Mouse (Mus musculus): ENCODE results near the gene Ereg.

Ereg gene

DNA sequence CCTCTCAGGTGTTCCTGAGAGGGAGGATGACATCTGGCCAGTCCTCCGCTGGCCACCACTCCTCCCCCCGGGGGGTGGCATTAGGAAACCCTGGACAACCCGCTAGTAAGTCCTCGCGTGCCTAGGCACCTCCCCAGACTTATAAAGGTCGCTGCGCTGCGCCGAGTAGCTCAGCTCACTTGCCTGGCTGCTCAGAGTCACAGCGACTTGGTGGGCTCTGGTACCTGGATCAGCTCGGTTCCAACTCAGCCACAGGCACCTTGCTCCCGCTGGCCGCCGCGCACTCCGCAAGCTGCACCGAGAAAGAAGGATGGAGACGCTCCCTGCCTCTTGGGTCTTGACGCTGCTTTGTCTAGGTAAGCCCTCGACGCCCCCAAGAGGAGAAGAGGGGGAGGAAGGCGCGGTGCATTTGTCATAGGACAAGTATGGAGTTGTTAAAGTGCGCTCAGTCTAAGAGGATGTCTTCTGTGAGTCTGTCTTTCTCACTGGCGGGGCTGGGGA is at the start of gene Ereg:
TSS of gene Ereg (plus strand) at position 173 of the 501 bp plus-strand sequence.
- DNase-seq (ENCODE audit: extremely low read depth, low read depth, low spot score), result no peak

DNA sequence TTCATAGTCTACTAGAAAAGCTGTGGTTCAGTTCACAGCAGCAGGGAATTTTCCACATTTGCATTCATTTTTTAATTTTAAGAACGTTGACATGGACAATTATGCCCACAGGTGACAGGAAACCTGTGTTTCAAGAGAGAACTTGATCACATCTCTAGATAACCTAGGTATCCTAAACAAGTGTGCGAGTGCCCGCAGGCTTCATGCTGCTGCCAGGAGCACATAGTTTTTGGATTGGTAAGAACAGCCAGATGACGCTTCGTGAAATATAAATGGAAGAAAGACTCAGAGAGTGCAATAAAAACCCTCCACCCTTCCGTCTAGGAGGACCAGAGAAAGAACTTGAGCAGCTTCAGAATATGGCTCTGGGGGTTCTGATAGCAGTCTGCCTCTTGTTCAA is 47.3 kb upstream of the Ereg start, which contains the start of gene Epgn:
TSS of gene Epgn (plus strand) at position 301 of the 400 bp plus-strand sequence.
- no peak for DNase-seq (ENCODE audit: extremely low read depth, low read depth, low spot score)

- DNase-seq (ENCODE audit: extremely low read depth, low read depth, low spot score), result no peak
Measured at GRCm38 (mm10) chr5:91027840-91028239, 46.6 kb upstream of the Ereg start.

DNA sequence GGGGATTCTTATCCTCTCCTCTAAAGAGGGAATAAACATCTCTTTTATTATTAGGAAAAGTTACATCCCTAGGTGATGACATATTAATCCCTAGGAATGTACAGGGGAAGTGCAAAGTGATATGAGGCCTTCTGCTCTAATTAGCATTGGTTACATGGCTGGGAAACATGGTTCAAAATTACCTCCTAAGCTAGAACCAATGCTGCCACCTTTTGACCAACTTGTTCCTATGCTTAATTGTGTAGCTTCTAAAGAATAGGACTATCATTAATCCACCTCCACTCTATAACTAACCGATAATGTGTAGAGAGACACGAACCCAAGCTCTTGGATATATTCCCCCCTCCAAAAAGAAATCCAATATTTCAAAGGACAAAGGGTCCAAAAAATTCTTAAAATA is 43.8 kb upstream of the Ereg start:
- no peak for DNase-seq (ENCODE audit: extremely low read depth, low read depth, low spot score)

DNA sequence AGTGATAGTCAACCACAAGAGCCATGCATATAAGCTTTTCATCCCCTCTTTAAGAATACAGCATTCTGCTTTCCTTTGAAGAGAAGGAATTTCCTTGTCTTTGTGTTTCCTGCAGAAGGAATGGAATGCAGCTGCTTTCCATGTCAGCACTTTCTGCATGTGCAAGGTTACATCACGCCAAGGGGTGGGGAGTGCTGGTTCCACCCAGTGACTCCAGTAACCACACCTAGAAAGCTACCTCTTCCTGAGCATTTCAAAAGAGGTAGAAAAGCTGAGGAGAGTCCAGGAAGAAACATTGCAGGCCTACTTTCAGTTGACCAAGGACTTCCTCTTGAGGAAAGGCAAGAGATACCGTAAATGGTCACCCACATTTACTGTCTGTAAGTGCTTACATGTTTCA is 39.1 kb upstream of the Ereg start:
- no peak for DNase-seq (ENCODE audit: extremely low read depth, low read depth, low spot score)

DNA sequence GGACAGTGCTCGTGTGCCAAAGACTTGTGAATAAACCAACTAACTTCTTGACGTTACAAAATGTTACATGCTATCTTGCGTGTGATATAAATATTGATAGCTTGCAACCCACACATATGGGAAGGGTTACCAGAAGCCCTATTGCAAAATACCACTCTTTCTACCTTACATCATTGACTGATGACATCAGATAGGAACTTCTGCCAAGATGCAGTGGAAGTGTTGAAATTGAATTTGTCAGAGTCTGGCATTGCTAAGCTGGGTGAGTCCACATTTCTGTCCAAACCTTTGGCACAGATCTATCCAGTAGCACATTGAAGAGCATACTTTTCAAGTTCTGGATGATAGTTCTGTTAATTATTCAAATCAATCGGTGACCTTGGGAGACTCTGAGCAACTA is 37.8 kb upstream of the Ereg start:
- DNase-seq (ENCODE audit: extremely low read depth, low read depth, low spot score), result peak; percentile 70

GRCm38 (mm10) chr5:91037756-91038155 is 36.7 kb upstream of the Ereg start:
- DNase-seq (ENCODE audit: extremely low read depth, low read depth, low spot score), result no peak

DNA sequence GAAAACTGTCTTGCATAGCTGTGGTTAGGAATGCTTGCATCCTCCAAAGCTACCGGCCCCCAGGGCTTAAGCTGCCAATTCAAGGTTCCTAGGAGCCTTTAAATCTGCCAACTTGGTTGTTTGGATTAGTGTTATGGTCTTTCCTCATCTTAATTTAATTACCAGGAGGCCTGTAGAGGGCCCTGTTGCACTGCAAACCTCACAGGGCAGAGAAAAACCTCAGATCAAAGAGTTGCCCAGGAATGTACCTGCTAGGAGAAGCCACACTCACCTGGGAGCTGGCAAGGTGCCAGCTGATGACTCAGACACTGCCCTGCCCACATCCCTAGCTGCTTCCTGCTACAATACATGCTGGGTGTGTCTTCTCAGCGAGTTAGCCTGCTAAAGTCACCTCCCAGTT is 35.9 kb upstream of the Ereg start:
- DNase-seq (ENCODE audit: extremely low read depth, low read depth, low spot score), result peak; percentile 69

DNA sequence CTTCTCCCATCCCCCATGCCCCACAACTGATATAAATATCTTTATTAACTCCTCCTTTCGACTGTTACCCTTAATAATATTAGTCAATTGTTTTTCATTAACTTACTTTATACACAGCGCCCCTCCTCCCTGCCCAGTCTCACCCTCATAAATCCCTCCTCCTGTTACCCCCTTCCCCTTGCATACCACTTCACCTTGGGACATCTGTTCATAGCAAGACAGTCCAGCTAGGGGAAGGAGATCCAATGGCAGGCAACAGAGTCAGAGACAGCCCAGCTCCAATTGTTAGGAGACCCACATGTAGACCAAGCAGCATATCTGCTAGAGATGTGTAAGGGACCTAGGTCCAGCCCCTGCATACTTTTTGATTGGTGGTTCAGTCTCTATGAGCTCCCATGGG is 35.5 kb upstream of the Ereg start:
- DNase-seq (ENCODE audit: extremely low read depth, low read depth, low spot score), result no peak

DNA sequence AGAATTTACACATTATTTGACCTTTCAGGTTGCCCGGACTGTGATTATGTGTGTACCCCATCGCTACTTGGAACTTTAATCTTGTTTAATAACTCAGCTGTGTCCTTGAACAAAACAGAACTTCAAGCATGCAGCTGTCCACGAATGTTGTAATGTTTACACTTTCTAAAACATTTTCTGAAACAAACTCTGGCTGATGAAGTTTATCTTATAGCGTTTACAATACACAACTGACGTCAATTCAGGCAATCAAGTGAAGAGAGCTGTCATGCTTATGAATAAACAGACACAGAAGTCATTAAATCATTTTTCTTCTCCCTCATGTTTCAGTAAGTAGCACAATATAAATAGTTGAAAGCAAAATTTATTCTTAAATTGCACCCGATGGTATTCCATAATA is 26.4 kb upstream of the Ereg start:
- DNase-seq (ENCODE audit: extremely low read depth, low read depth, low spot score), result no peak

- DNase-seq (ENCODE audit: extremely low read depth, low read depth, low spot score), result no peak
Measured at GRCm38 (mm10) chr5:91048397-91048796, 26.0 kb upstream of the Ereg start.

DNA sequence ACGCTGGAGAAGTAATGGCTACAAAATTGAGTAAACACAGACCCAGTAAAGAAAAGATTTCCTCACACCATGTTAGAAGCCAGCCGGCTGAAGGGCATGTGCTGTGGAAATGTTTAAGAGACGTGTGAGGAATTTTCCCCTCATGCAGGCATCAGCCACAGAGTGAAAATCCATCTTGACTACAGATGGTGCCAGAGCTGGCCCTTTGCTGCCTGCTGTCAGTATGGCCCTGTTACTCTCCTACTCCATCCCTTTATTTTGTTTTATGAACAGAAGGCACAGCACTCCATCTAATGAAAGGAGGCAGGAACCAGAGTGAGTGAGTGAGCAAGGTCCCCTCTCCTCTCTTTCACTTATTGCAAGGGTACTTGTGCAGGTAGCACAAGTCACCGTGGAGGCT is 2.1 kb upstream of the Ereg start:
- no peak for DNase-seq (ENCODE audit: extremely low read depth, low read depth, low spot score)

DNA sequence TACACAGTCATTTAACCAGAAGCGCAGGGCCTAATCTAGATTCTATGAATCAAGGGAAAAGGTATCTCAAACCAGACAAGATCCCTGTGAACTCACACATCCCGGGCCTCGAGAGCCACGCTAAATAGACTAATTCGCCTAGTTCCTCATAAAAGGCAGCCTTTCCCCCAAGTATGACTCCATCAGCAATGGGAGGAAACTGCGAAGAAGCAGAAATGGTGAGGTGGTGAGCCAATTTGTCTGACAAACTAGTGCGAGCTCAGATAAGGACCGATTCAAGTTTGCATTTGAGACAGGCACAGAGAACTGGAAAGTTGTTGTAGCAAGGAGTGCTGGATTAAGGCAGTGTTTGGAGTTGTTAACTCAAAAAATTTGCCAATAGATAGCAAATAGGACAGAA is 796 bp upstream of the Ereg start:
- no peak for DNase-seq (ENCODE audit: extremely low read depth, low read depth, low spot score)

DNA sequence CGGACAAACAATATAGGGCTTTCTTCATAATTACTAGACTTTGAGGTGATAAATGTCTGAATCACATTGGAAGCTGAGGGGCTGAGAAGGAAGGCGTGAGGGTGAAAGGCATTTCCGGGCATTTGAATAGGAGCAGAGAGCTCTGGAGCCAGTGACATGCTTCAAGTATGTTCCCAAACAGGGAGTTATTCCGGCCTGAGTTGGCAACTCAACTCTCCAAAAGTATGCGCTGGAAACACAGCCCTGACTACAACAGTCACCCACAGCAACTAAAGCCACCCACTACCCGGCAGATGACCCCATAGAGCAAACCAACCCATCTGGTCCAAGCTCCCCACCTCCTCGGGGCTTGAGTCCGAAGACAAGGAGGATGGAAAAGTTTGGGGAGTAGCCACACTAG is 396 bp upstream of the Ereg start:
- no peak for DNase-seq (ENCODE audit: extremely low read depth, low read depth, low spot score)

- no peak for DNase-seq (ENCODE audit: extremely low read depth, low read depth, low spot score)
Measured at GRCm38 (mm10) chr5:91075021-91075420, 599 bp downstream of the Ereg start.

DNA sequence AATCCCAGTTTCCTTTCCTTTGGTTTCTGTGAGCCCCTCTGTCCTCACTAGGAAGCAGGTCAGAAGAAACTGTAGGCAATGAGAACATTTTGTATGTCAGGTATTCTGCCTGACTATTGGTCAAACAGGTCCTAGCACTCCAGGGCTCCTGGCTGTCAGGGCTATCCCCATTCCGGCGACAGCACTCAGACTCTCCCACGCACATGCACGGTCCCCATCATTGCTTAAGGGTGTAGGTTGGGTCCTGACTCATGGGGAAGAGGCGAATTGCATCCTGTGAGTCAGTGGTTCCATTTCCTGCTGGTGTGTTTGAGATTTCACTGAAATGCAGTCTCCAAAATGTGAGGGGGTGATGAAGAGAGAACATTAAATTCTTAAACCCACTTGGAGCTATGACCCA is 8.6 kb downstream of the Ereg start:
- peak; percentile 16 for DNase-seq (ENCODE audit: extremely low read depth, low read depth, low spot score)

DNA sequence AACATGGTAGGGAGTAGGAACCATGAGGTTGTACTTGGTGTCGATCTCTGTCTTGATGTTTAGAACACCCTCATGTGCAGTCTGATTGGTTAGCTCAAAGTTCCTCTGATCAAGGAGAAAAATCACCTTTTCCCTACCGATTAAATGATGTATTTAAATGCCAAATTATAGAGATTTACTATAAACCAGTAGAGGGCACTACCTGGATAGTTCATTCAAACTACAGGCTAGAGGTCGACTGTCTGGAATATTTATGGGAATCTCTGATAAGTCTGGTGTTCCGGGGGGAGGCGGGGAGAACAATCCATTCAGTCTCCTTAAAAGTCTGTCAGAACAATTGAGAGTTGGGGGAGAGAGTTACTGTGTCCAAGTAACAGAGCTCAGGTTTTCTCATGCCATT is 10.9 kb downstream of the Ereg start:
- no peak for DNase-seq (ENCODE audit: extremely low read depth, low read depth, low spot score)

GRCm38 (mm10) chr5:91090301-91090700 is 15.9 kb downstream of the Ereg start:
- DNase-seq (ENCODE audit: extremely low read depth, low read depth, low spot score), result no peak

DNA sequence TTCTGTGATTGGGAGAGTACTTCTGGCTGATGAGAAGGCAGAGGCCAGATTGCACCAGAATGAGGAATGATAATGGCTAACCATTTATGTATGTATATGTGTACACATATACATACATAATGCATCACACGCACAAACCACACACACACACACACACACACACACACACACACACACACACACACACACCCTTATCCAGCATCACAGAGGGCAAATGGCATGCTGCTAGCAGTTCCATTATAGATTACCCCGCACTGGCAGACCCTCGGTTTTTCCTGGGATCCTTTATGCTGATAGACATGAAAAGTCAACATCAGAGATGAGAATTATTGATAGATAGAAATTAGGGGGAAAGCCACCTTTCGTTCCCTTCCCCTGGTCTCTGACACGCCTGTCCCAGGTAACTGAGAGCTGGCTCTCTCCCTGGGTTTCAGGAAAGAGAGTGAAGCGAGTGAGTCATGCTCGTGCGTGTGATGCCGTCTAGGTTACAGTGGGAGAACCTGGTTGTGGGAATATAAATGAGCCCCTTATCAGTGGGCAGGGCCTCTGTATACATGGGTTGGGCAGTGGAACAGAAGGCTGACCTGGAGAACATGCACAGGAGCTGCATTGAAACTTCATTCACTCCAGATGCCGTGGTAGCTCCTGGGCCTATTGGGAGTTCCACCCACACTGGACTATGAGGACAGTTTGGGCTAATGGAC is 23.6 kb downstream of the Ereg start:
- DNase-seq (ENCODE audit: extremely low read depth, low read depth, low spot score), result no peak

- DNase-seq (ENCODE audit: extremely low read depth, low read depth, low spot score), result no peak
Measured at GRCm38 (mm10) chr5:91101742-91102141, 27.3 kb downstream of the Ereg start.

- peak; percentile 46 for DNase-seq (ENCODE audit: extremely low read depth, low read depth, low spot score)
Measured at GRCm38 (mm10) chr5:91103943-91104665, 29.7 kb downstream of the Ereg start.

GRCm38 (mm10) chr5:91106248-91106647 is 31.8 kb downstream of the Ereg start:
- no peak for DNase-seq (ENCODE audit: extremely low read depth, low read depth, low spot score)
